Mouse (Mus musculus): ENCODE data around the gene Dixdc1.
"Not testable (repeated sequence)": the region's sequence is repeated elsewhere in the genome, so short reads cannot be mapped to it uniquely, and the experiment has no call there.

The Dixdc1 gene

DNA sequence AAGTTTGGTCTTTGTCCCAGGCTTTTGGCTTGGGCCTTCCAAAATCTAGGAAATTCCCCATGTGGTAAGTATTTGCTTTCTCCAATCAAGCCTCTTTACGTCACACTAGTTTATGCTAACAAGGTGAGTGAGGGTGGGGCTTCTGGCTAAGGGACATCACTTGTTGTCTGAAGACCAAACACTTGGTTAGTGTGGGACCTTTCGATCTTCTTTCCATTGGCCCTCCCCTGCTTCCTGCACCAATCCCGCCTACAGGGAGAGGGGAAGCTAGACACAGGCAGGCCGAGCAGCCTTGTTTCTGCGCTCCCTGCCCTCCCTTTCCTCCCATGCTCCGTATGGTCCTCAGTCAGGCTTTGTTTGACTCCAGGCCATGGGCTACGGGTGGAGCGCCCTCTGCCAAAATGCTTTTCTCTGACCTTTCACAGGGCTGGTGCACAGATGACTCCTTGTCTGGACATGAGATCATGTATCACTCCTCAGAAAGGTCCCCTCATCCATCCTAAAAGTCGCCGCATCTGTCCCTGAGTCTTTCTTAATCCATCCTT, 92.4 kb downstream of the Dixdc1 start:
- no peak for DNase-seq

DNA sequence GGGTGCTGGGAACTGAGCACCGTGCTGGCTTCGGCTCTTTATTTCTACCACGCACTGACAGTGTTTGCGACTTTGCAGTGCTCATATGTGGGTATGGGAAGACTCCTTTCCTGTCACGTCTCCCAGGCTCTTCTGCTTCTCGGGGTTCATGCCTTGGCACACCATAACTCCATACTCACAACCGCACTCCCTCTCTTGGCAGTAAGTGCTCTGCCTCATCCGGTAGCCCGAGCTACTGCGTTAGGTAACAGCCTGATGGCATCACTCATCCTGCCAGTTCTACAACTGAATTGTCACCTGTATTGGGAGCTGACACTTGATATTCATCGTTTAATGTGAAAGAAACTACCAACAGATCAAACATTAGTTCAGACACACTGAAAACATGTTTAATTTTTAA, 105.0 kb downstream of the Dixdc1 start:
- DNase-seq = no peak

DNA sequence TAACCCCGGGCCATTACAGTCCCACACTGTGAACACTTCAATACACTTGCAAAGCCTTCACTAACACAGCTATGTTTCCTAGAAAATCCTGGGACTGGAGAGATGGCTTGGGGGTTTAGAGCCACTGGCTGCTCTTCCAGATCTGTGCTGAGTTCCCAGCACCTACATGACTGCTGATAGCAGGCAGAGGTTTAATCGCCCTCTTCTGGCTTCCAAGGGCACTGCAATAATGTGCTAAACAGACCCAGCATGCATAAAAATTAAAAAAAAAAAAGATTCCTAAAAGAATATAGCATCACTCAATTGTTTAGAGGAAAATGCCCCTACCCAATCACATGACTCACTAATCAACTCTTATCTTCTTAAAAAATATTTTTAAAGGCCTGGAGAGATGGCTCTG, 106.3 kb downstream of the Dixdc1 start:
- no peak for DNase-seq

- no peak for DNase-seq
These were observed 107.2 kb downstream of the Dixdc1 start for GRCm38 (mm10) chr9:50632016-50632688.

GRCm38 (mm10) chr9:50630903-50631302, 108.4 kb downstream of the Dixdc1 start:
- DNase-seq = not testable (repeated sequence)

DNA sequence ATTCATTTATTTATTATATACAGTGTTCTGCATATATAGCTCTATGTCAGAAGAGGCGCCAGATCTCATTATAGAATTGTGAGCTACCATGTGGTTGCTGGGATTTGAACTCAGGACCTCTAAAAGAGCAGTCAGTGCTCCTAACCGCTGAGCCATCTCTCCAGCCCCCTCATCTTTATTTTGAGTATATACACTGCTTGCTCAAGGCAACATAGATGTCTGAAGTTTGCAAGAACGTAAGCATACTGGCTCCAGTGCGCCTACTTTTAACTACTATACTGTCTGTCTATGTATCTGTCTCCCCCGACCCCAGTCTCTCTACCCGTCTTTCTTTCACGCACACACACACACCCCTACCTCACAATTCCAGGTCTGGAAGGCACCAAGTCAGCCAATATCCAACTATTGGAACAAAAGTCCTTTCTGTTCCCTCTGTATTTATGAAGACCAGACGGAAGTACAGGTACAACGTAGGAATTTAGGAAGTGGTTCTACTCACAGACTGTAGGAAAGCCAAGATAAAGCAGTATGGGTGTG, 121.5 kb downstream of the Dixdc1 start:
- DNase-seq = no peak

DNA sequence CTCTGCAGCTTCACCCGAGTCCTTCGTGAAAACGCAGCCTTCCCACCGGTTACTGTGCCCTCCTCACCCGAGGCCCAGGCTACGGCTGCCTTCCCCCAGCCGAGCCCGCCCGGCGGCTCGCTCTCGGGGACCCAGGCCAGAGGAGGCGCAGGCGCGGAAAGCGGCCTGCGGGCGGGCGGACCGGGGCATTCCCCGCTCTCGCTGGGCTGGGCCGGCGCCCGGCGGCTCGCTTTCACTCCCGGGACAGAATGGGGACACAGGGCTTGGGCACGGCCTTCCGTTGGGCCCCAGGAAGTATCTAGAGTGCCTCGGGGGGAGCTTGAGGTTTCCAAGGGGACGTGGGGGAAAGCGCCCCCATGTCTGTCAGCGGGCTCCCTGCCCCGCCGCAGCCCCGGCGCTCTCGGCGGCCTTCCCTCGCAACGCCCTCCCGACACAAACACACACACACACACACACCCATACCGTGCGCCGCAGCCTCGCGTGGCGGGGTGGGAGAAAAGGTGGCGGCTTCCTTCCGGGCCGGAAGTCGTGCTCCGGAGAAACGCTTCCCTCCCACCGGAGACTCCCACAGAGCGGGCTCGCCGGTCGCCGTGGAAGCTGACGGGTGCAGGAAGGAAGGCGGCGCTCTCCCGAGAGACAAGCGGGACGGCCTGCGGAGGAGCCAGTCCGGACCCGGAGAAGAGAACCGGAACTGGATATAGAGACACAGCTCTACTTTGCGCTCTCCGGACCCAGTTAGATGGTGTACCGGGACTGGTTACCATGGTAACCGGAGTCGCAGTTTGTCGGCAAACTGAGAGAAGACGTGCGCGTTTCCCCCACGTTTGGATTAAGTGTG, 122.3 kb downstream of the Dixdc1 start, which contains the start of the genes Pih1d2 and Nkapd1:
Gene Pih1d2 (plus strand): TSS at position 556 of the 838 bp plus-strand sequence.
Gene Nkapd1 (minus strand): TSS at position 699 of the 838 bp plus-strand sequence.
- peak; percentile 92 for DNase-seq

- DNase-seq = no peak
These were observed 123.2 kb downstream of the Dixdc1 start for GRCm38 (mm10) chr9:50616161-50616560.

Measured in kidney, adult 18-20 months (tissue).